Mouse (Mus musculus): ENCODE results near the gene Selp.
A peak's percentile ranks its signal among the peaks of the same experiment; 100 is the strongest.

The Selp gene

DNA sequence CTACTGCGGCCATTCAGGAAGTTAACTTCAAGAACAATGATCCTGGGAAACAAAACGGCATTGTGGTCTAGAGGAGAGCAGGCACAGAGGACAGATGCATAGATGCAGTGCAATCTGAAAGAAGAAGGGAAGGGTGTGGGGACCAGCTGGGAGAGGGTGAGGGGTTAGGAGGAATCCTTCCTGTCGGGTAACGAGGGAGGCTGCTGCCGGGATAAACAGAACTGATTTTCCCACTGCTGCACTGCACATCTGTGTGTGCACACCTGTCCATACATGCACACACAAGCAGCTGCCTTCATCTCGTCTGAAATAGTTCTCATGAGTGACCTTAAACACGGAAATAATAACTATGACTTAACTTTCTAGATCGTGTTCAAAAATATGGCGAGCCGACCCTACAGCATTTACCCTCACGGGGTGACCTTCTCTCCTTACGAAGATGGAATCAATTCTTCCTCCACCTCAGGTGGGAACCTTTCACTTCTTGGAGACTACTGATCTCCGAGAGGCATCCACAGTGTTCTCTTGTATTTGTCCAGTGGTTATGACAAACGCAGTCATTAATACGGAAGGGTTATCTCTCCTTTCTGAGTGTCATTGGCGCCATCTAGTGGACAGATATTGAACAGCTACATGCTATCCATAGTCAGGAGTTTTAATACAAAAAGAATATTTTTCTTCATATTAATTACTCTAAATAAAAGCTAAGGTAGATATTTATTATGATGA lies 69.2 kb downstream of the Selp start:
- peak; percentile 88 for DNase-seq (ENCODE audit: low read depth)

DNA sequence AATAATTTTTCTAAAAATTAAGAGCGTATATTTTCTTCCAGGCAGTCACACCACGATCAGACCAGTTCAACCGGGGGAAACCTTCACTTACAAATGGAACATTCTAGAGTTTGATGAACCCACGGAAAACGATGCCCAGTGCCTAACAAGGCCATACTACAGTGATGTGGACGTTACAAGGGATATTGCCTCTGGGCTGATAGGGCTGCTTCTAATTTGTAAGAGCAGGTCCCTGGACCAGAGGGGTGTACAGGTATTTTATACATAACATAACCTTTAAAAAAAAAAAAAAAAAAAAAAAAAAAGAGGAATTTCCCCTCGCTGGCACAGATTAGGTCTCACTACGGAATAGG lies 69.8 kb downstream of the Selp start:
- DNase-seq (ENCODE audit: low read depth) = no peak

DNA sequence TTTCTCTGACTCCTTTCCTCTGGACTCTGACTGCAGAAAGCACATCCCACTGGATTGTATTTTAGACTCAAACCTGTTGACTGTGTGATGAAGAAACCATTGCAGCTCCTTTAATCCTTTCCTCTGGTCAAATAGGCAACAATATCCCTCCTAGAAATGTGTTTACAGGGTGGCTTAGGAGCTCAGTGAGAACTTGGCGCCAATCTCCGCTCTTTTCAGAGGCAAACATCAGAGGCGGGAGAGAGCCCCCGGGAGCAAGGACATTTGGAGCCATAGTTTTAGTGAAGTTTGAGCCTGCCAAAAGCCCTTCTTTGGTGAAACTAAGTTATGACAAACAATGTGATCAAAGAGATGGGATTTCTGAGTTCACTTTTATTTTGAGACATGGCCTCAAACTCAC lies 70.3 kb downstream of the Selp start:
- no peak for DNase-seq (ENCODE audit: low read depth)

DNA sequence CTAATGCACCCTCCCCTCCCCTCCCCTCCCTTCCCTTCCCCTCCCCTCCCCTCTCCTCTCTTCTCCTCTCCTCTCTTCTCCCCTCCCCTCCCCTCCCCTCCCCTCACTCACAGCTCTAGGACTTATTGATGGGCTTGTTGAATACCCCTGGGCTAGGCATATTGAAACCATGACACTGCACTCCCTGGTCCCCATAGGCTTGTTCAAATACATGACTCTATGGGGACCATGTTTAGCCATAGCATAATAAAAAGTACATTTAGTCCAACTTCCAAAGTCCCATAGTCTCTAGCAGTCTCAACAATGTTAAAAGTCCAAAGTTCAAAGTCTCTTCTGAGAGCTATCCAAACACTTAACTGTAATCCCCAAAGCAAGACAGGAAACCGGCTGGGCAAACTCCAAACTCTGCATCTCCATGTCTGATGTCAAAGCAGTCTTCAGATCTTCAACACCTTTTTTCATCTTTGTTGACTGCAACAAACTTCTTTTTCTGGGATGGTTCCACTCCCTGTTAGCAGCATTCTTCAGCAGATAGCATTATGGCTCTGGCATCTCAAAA lies 72.0 kb downstream of the Selp start:
- no peak for DNase-seq (ENCODE audit: low read depth)

DNA sequence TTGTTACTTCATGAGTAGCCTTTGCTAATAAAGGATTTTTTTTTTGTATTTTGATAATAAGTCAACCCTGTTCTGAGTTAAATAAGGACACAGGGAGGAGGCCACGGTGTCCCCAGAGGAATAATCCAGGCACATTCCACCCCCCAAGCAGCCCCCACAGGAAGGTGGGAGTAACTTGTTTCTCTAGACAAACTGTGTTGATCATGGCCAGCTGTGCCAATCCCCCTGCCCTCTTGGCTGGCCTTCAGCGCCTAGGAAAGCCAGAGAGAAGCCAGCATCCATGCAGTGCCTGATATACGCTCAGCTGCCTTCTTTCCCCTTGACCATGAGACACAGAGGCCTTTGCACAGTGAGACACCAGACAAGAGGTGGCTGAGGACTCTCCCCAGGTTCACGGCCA lies 84.5 kb downstream of the Selp start:
- no peak for DNase-seq (ENCODE audit: low read depth)

Data from 416B (cell line).